Mouse (Mus musculus): ENCODE measurements around the gene Crip2. TPM values are rescaled to one million over a fixed set of nuclear protein-coding genes. Genes with fewer than 3 reads are reported as not detected.
A peak's percentile ranks its signal among the peaks of the same experiment; 100 is the strongest.

Gene Crip2
- total RNA-seq, 2 experiments from 2014 or later = 1,350 to 1,351 TPM

- intact Hi-C loops (cut with DNase I) = no loop called here
- peak in 1 of 2 experiments; percentile 25 for DNase-seq
These were observed 17.0 kb downstream of the Crip2 start for GRCm38 (mm10) chr12:113157002-113157401.

GRCm38 (mm10) chr12:113157521-113157920, 17.5 kb downstream of the Crip2 start:
- no peak for DNase-seq
- intact Hi-C loops (cut with DNase I) = no loop called here

DNA sequence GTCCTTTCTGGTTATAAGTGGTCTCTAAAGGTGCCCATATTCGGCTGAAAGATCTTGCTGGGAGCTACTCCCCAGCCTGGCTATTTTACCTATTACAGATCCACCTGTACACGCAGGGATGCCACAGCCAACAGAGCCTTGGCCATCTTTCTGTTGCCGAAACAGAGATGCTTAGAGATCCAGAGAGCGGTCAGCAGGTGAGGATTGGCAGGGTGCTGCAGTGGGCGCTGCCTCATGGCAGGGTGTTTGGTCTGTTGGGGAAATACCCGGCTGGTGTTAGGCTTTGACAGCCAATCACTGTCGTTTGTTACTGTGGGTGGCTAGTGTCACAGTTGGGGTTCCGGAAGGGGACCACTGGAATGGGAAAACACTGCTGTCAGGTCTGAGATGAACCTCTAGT, 17.9 kb downstream of the Crip2 start:
- no peak for DNase-seq
- intact Hi-C loops (cut with DNase I) = no loop called here

GRCm38 (mm10) chr12:113163561-113164006, 23.5 kb downstream of the Crip2 start:
- intact Hi-C loops (cut with DNase I) = no loop called here
- no peak for DNase-seq

GRCm38 (mm10) chr12:113168031-113168536, 28.0 kb downstream of the Crip2 start:
- intact Hi-C loops (cut with DNase I) = no loop called here
- DNase-seq = no peak

GRCm38 (mm10) chr12:113176960-113177725, 37.1 kb downstream of the Crip2 start:
- DNase-seq = no peak
- intact Hi-C loops (cut with DNase I) = no loop called here

GRCm38 (mm10) chr12:113181020-113181419, 41.0 kb downstream of the Crip2 start:
- intact Hi-C loops (cut with DNase I) = no loop called here
- DNase-seq = no peak

- intact Hi-C loops (cut with DNase I) = no loop called here
- DNase-seq = no peak
These were observed 44.9 kb downstream of the Crip2 start for GRCm38 (mm10) chr12:113184945-113185344.

DNA sequence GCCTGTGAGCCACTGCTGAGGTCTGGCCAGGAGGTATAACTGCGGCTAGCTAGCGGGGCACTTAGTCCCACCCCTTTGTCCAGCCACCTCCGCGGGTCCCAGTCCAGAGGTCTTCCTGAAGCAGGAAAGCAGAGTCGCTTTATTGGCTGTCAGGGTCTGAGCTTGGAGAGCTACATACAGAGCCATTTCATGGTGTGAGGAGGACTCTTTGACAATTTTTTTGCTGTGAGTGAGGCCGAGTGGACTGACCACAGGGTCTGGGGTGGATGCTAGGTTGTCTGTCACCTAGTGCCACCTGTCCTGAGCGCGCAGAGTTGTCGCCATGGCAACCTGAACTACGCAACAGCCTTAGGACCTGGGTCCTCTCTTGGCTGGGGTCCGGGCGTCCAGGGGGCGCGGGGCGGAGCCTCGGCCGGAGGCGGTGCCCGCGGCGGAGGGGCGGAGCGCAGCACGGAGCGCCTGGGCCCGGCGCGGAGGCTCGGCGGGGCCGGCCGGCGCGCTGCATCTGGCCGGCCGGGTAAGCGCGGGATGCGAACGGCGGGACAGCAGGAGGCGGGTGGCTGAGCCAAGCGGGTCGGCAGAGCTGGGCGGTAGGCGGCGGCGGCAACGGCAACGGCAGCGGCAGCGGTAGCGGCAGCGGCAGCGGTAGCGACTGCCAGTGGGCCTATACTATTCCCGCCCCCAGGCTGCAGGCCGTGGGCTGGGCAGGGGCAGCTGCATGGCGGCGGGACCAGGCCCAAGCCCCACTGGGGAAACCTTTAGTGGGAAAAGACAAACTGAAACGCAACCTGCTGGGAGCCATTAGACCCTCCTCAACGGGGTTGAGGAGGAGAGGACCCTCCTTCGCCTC, 45.6 kb downstream of the Crip2 start, which contains the start of gene Tmem121:
Gene Tmem121, plus strand, starts transcription at position 489 of the 850 bp plus-strand sequence.
- intact Hi-C loops (cut with DNase I) = no loop called here
- DNase-seq = no peak

DNA sequence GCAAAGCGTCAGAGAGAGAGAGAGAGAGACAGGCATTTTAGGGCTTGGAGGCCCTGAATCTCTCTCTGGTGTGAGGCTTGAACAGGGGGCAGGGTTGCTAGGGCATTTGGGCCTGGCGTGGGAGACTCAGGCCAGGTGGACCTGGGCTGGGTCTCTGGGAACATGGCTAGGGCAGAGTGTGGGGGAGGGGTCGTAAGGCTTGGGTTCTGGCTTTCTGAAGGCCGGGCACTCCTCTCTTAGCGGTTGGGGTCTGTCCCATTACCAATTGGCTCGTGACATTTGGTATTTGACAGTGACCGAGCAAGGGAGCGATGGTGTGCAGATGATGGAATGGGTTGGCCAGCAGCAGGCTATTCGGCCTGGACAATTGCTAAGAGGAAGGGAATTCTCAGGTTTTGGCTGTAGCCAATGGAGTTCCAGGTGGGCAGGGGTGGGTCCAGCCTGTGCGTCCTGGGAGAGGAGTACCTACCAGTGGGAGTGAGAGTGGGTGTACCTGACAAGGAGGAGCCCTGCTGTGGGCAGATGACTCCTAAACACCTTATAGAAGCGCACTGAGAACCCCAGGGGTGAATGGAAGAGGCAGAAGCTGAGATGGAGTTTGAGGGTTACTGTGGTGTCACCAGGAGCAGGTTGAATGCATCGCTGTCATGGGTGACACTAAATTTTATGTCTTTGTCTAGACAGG, 46.4 kb downstream of the Crip2 start:
- no peak for DNase-seq
- intact Hi-C loops (cut with DNase I) = no loop called here

DNA sequence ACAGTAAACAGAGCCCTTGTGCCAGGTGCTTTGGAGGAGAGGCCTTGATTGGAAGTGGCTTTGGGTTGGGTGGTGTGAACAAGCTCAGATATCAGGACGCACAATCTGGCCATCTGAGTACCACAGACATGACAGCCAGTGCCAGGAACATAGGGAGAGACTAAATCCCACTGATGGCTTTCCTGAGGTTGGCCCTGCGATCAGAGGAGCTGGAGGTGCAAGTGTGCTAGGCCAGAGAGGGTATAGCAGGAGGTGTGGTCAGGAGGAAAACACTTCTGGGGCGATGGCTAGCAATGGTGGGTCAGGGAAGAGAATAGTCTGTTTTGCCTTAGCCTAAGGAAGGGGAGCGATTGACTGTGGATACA, 47.0 kb downstream of the Crip2 start:
- DNase-seq = no peak
- intact Hi-C loops (cut with DNase I) = no loop called here

DNA sequence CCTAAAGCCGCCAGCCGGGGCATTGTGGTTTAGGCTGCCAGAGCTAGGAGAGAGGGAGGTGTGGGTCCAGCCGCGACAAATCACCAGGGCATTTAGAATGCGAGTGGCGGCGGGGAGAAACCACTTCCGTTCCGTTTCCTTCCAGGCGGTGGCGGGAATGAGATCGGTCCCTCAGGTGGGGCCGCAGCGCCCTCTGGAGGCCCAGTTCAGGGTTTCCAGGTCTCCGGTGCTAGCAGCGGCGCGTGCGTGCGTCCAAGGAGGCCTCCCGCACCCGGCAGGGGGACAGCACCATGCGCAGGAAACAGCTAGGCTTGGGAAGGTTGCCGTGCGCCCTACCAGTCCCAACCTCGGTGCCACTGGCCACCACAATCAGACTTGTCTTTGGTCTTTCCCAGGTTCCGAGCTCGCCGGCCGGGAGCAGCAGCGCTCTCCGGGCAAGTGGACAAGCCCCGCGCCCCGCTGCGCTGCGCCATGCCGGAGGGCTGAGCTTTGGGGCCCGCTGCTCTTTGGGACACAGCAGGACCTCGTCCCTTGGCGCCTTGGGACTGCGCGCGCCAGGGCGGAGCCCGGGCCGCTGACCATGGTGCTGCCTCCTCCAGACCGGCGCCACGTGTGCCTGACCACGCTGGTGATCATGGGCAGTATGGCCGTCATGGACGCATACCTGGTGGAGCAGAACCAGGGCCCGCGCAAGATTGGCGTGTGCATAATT, 47.7 kb downstream of the Crip2 start:
- DNase-seq = peak; percentile 70 to 80
- intact Hi-C loops (cut with DNase I) = no loop called here

DNA sequence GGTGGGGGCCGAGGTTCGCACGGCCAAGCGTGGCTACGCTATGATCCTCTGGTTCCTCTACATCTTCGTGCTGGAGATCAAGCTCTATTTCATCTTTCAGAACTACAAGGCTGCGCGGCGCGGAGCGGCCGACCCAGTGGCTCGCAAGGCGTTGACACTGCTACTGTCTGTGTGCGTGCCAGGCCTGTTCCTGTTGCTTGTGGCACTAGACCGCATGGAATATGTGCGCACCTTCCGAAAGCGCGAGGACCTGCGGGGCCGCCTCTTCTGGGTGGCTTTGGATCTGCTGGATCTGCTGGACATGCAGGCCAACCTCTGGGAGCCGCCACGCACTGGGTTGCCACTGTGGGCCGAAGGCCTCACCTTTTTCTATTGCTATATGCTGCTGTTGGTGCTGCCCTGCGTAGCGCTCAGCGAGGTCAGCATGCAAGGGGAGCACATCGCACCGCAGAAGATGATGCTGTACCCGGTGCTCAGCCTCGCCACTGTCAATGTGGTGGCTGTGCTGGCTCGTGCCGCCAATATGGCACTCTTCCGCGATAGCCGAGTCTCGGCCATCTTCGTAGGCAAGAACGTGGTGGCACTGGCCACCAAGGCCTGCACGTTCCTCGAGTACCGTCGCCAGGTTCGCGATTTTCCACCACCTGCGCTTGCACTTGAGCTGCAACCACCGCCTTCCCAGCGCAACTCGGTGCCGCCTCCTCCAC, 48.5 kb downstream of the Crip2 start:
- no peak for DNase-seq
- intact Hi-C loops (cut with DNase I) = no loop called here

- intact Hi-C loops (cut with DNase I) = no loop called here
- DNase-seq = no peak
These were observed 53.4 kb downstream of the Crip2 start for GRCm38 (mm10) chr12:113193423-113193822.

Other genes starting within 250 kb of the Crip2 start
- 10 to 100 TPM; 32.1 to 32.4 TPM for gene Jag2, start 210.5 kb upstream of the Crip2 start, total RNA-seq (2021)
- 1 to 10 TPM; 8.3 to 8.6 TPM for gene Nudt14, start 198.1 kb upstream of the Crip2 start, total RNA-seq (2021)
- 10 to 100 TPM; 16.8 TPM for gene Btbd6, start 163.8 kb upstream of the Crip2 start, total RNA-seq (2021)
- gene Brf1, start 139.5 kb upstream of the Crip2 start, total RNA-seq (2021) = 10 to 100 TPM; 28.3 to 28.8 TPM
- gene Pacs2, start 125.7 kb upstream of the Crip2 start, total RNA-seq (2021) = 10 to 100 TPM; 29.0 to 32.1 TPM
- gene Tex22, start 65.7 kb upstream of the Crip2 start, total RNA-seq (2021) = under 1 TPM in 1 of 2 experiments, not detected in 1; 0.27 TPM
- 10 to 100 TPM; 45.1 to 46.8 TPM for gene Mta1, start 42.0 kb upstream of the Crip2 start, total RNA-seq (2021)
- gene Crip1, start 6.1 kb downstream of the Crip2 start, total RNA-seq (2021) = 100 to 1,000 TPM; 198 to 224 TPM
- 1 to 10 TPM; 1.1 to 2.1 TPM for gene Tedc1, start 16.2 kb downstream of the Crip2 start, total RNA-seq (2021)
- gene Tmem121, start 45.7 kb downstream of the Crip2 start, total RNA-seq (2021) = under 1 TPM; 0.29 to 0.59 TPM

Data from heart, postnatal 14 days (tissue).